In genomic region chr16:55460519-55460918, GRCm38 (mm10) we compare ENCODE assay signal across 8 mouse cellular contexts.
DNase-seq lines count a peak whose midpoint lies in the region; ATAC-seq and TF ChIP-seq lines count a peak whose summit lies in the region.

No protein-coding gene starts in this region.

- ATAC-seq in frontal cortex, adult (ENCODE audit: low TSS enrichment), result peak; percentile 86
- no peak for ATAC-seq in kidney, postnatal 0 days (replicated peaks; ENCODE audit: low FRiP score, low read depth)
- no peak for ATAC-seq in heart, embryonic 11.5 days (replicated peaks; ENCODE audit: insufficient number of reproducible peaks, low FRiP score, low TSS enrichment)

- no peak overlapping the region for H3K4me2 ChIP-seq in kidney, postnatal 0 days (ENCODE audit: low read length)
- H3K4me2 ChIP-seq in heart, embryonic 11.5 days, result no peak overlapping the region

- no peak for DNase-seq in frontal cortex, postnatal 25 days (ENCODE audit: low spot score in 2 of 2)
- no peak for DNase-seq in testis, postnatal 14 days (ENCODE audit: low spot score)
- DNase-seq in kidney, postnatal 0 days (ENCODE audit: low spot score), result peak; percentile 55
- DNase-seq in spleen, adult 18-20 months, result no peak
- DNase-seq in left cerebral cortex, adult 8-10 months (ENCODE audit: low spot score in 2 of 2), result no peak

- TF ChIP-seq POLR2A in testis, adult 2 months (IDR thresholded peaks at IDR 0.05; ENCODE audit: control insufficient read depth, low read depth, low read length), result no peak

- TF ChIP-seq CTCF in testis, adult 2 months (IDR thresholded peaks at IDR 0.05; ENCODE audit: control insufficient read depth, insufficient read depth, insufficient replicate concordance, low read depth, low read length), result peak; percentile 38; the same call in 1 of the 2 replicates
- TF ChIP-seq CTCF in kidney, postnatal 0 days (IDR thresholded peaks at IDR 0.05; ENCODE audit: low read depth), result peak; percentile 77

- H3K27me3 ChIP-seq in testis, adult 2 months (ENCODE audit: control insufficient read depth, insufficient read depth, low read length), result no peaks in the 10 kb centered on the region
- no peaks in the 10 kb centered on the region for H3K27me3 ChIP-seq in kidney, postnatal 0 days (ENCODE audit: insufficient read depth, low read length)
- no peaks in the 10 kb centered on the region for H3K27me3 ChIP-seq in heart, embryonic 11.5 days (ENCODE audit: control insufficient read depth, insufficient read depth, low read length)

- H3K4me3 ChIP-seq in testis, adult 2 months (ENCODE audit: control insufficient read depth, low read depth, low read length), result no peak overlapping the region
- H3K4me3 ChIP-seq in kidney, postnatal 0 days (replicated peaks; ENCODE audit: low read depth, low read length), result no peak overlapping the region
- no peak overlapping the region for H3K4me3 ChIP-seq in heart, embryonic 11.5 days (ENCODE audit: low read depth, low read length)

- H3K9ac ChIP-seq in kidney, postnatal 0 days (ENCODE audit: low read depth, low read length), result no peak overlapping the region
- H3K9ac ChIP-seq in heart, embryonic 11.5 days (ENCODE audit: low read depth, low read length), result no peak overlapping the region

- no peaks in the 10 kb centered on the region for H3K36me3 ChIP-seq in testis, adult 2 months (ENCODE audit: control insufficient read depth, insufficient read depth, low read length)
- H3K36me3 ChIP-seq in kidney, postnatal 0 days (ENCODE audit: insufficient read depth, low read length), result no peaks in the 10 kb centered on the region
- H3K36me3 ChIP-seq in heart, embryonic 11.5 days (ENCODE audit: control insufficient read depth, insufficient read depth, low read length), result no peaks in the 10 kb centered on the region

- H3K9me3 ChIP-seq in kidney, postnatal 0 days (replicated peaks; ENCODE audit: low read length), result no peaks in the 10 kb centered on the region
- no peaks in the 10 kb centered on the region for H3K9me3 ChIP-seq in heart, embryonic 11.5 days (replicated peaks; ENCODE audit: control insufficient read depth, low read length)

- no peak overlapping the region for H3K27ac ChIP-seq in testis, adult 2 months (ENCODE audit: control insufficient read depth, insufficient read depth, low read depth, low read length)
- no peak overlapping the region for H3K27ac ChIP-seq in kidney, postnatal 0 days
- no peak overlapping the region for H3K27ac ChIP-seq in heart, embryonic 11.5 days (ENCODE audit: low read depth, low read length)

- H3K4me1 ChIP-seq in testis, adult 2 months (ENCODE audit: control insufficient read depth, insufficient read depth, low read length), result no peaks in the 10 kb centered on the region
- H3K4me1 ChIP-seq in kidney, postnatal 0 days (replicated peaks; ENCODE audit: insufficient read depth, low read length), result no peaks in the 10 kb centered on the region
- H3K4me1 ChIP-seq in heart, embryonic 11.5 days (ENCODE audit: control insufficient read depth, insufficient read depth, low read length), result no peaks in the 10 kb centered on the region
